In the genomic region with DNA sequence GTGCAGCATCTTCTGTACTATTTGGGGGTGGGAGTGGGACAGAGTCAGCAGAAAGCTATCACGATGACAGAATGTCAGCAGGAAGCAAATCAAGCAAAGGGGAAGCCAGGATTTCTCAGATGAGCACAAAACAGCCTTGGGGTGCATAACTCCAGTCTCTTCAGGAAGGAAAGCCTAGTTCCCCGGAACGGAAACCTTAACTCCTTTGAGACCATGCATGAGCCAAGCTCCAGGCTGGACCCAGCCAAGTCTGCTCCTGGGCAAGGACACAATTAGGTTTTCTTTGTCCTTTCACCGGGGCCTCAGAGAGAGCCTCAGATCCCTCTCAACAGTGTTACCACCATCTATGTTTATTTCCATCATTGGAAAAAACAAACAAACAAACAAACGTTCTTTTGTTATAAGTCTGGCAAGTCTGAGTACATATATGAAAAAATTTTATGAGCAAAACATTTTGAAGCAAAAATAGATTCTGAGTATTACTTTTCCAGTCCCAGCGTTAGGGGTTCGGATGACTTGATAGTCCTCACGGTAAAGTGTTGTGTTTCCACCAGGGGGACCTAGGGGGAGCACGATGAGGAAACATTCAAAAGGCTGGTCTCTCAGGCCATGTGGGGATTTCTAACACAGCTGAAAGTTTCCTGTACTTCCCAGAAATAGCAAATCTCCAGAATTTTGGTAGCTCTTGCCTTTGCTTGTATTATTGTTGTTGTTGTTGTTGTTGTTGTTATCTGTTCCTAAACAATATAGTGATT, we compare ENCODE assay signal across 12 mouse cellular contexts. TPM values are rescaled to one million over a fixed set of nuclear protein-coding genes. Genes with fewer than 3 reads are reported as not detected.
DNase-seq lines count a peak whose midpoint lies in the region; ATAC-seq lines count a peak whose summit lies in the region.
"Had no signal": no experiment of that assay in that cellular context is flagged by ENCODE, and none has a peak within 500 bp of the region (broad histone marks: within the 10 kb centered on the region; RNA-seq: fewer than 3 reads in every experiment).

No protein-coding gene starts in this region.

- H3K9me3 ChIP-seq in hindbrain, embryonic 10.5 days: no peaks in the 10 kb centered on the region
- H3K9me3 ChIP-seq in hindbrain, embryonic 16.5 days (ENCODE audit: control insufficient read depth, low read length): no peaks in the 10 kb centered on the region
- no peaks in the 10 kb centered on the region for H3K9me3 ChIP-seq in midbrain, embryonic 14.5 days (ENCODE audit: control insufficient read depth, low read length)
- no peaks in the 10 kb centered on the region for H3K9me3 ChIP-seq in midbrain, embryonic 15.5 days
- H3K9me3 ChIP-seq: forebrain, embryonic 13.5 days; liver, embryonic 15.5 days had no signal

- 0 out of 2 replicates have a peak overlapping the region, but pooled peaks have one; percentile 51 for H3K27ac ChIP-seq in hindbrain, embryonic 10.5 days
- no peak overlapping the region for H3K27ac ChIP-seq in hindbrain, embryonic 16.5 days (ENCODE audit: low read depth, low read length)
- H3K27ac ChIP-seq in midbrain, embryonic 14.5 days (replicated peaks; ENCODE audit: low read depth, low read length): no peak overlapping the region
- no peak overlapping the region for H3K27ac ChIP-seq in midbrain, embryonic 15.5 days
- H3K27ac ChIP-seq: forebrain, embryonic 13.5 days; liver, embryonic 15.5 days had no signal

- no peak overlapping the region for H3K4me3 ChIP-seq in hindbrain, embryonic 10.5 days
- no peak overlapping the region for H3K4me3 ChIP-seq in hindbrain, embryonic 16.5 days (ENCODE audit: low read length)
- no peak overlapping the region for H3K4me3 ChIP-seq in midbrain, embryonic 14.5 days (replicated peaks; ENCODE audit: low read depth, low read length)
- H3K4me3 ChIP-seq in midbrain, embryonic 15.5 days: no peak overlapping the region
- H3K4me3 ChIP-seq: forebrain, embryonic 13.5 days; liver, embryonic 15.5 days had no signal

- no peak for ATAC-seq in hindbrain, embryonic 16.5 days
- no peak for ATAC-seq in midbrain, embryonic 14.5 days (ENCODE audit: low FRiP score, low TSS enrichment)
- no peak for ATAC-seq in midbrain, embryonic 15.5 days (replicated peaks)
- ATAC-seq: forebrain, embryonic 13.5 days had no signal

- H3K4me1 ChIP-seq in hindbrain, embryonic 10.5 days (replicated peaks): peaks cover 42% of the 10 kb centered on the region
- peaks cover 13% of the 10 kb centered on the region for H3K4me1 ChIP-seq in hindbrain, embryonic 16.5 days (ENCODE audit: control insufficient read depth, insufficient read depth, low read depth, low read length)
- H3K4me1 ChIP-seq in midbrain, embryonic 14.5 days (ENCODE audit: control insufficient read depth, insufficient read depth, low read length): peaks cover 22% of the 10 kb centered on the region
- peaks cover 18% of the 10 kb centered on the region for H3K4me1 ChIP-seq in midbrain, embryonic 15.5 days

- no peak for DNase-seq in hindbrain, embryonic 10.5 days (ENCODE audit: low spot score)
- peak; percentile 40 for DNase-seq in midbrain, embryonic 14.5 days
- DNase-seq in gastrocnemius, postnatal 25 days: peak; percentile 20
- peak; percentile 11 for DNase-seq in skeletal muscle tissue, adult 2 months (ENCODE audit: low read depth, low spot score)
- no peak for DNase-seq in cerebellum, postnatal 25 days
- DNase-seq: cerebellum, adult 9-10 months; retina, postnatal 1 day had no signal

- H3K27me3 ChIP-seq in hindbrain, embryonic 10.5 days (ENCODE audit: insufficient read depth, poor library complexity, severe bottlenecking): no peaks in the 10 kb centered on the region
- no peaks in the 10 kb centered on the region for H3K27me3 ChIP-seq in hindbrain, embryonic 16.5 days (replicated peaks; ENCODE audit: control insufficient read depth, insufficient read depth, low read length)
- no peaks in the 10 kb centered on the region for H3K27me3 ChIP-seq in midbrain, embryonic 14.5 days (ENCODE audit: control insufficient read depth, insufficient read depth, low read length)
- no peaks in the 10 kb centered on the region for H3K27me3 ChIP-seq in midbrain, embryonic 15.5 days (replicated peaks)
- H3K27me3 ChIP-seq: forebrain, embryonic 13.5 days; liver, embryonic 15.5 days had no signal

- H3K4me2 ChIP-seq in hindbrain, embryonic 16.5 days (ENCODE audit: low read length): no peak overlapping the region
- no peak overlapping the region for H3K4me2 ChIP-seq in midbrain, embryonic 14.5 days (ENCODE audit: low read length)
- no peak overlapping the region for H3K4me2 ChIP-seq in midbrain, embryonic 15.5 days
- H3K4me2 ChIP-seq: forebrain, embryonic 13.5 days; liver, embryonic 15.5 days had no signal

- no peak overlapping the region for H3K9ac ChIP-seq in hindbrain, embryonic 16.5 days (ENCODE audit: low read depth, low read length)
- H3K9ac ChIP-seq in midbrain, embryonic 14.5 days (replicated peaks; ENCODE audit: low read length): no peak overlapping the region
- no peak overlapping the region for H3K9ac ChIP-seq in midbrain, embryonic 15.5 days
- H3K9ac ChIP-seq: forebrain, embryonic 13.5 days; liver, embryonic 15.5 days had no signal

- WGBS in hindbrain, embryonic 10.5 days: 49% methylated on average over 9 of the region's 9 CpGs
- WGBS in hindbrain, embryonic 16.5 days: 45% methylated on average over 9 of the region's 9 CpGs
- 51% methylated on average over 9 of the region's 9 CpGs for WGBS in midbrain, embryonic 14.5 days
- WGBS in midbrain, embryonic 15.5 days: 50% methylated on average over 9 of the region's 9 CpGs

- H3K36me3 ChIP-seq in hindbrain, embryonic 10.5 days: no peaks in the 10 kb centered on the region
- H3K36me3 ChIP-seq in hindbrain, embryonic 16.5 days (ENCODE audit: control insufficient read depth, insufficient read depth, low read length): no peaks in the 10 kb centered on the region
- H3K36me3 ChIP-seq in midbrain, embryonic 14.5 days (ENCODE audit: control insufficient read depth, insufficient read depth, low read length): no peaks in the 10 kb centered on the region
- H3K36me3 ChIP-seq in midbrain, embryonic 15.5 days (replicated peaks): no peaks in the 10 kb centered on the region
- H3K36me3 ChIP-seq: liver, embryonic 15.5 days had no signal

RNA-seq across cellular contexts. Expression of a gene that starts 31.2 kb away (rescaled TPM):
- polyA plus RNA-seq in hindbrain, embryonic 10.5 days (2016; fragmentation: Nextera tagmentation; extraction: Ambion mirVana): not detected in 2 replicates
- polyA plus RNA-seq in hindbrain, embryonic 16.5 days (2015; fragmentation: Nextera tagmentation; extraction: Ambion mirVana): not detected in 2 replicates
- polyA plus RNA-seq in midbrain, embryonic 14.5 days (2014; fragmentation: Nextera tagmentation; extraction: Ambion mirVana): not detected in 2 replicates
- polyA plus RNA-seq in midbrain, embryonic 15.5 days (2015; fragmentation: Nextera tagmentation; extraction: Ambion mirVana): not detected in 2 replicates
- total RNA-seq in gastrocnemius, postnatal 25 days (2021): not detected
- polyA plus RNA-seq: forebrain, embryonic 13.5 days; liver, embryonic 15.5 days; stomach, embryonic 16.5 days had no signal

Comparison
In these comparisons a context has a peak if more than half of its experiments do, and no peak if none do; other contexts are left out.
1. DNase-seq: peak in midbrain, embryonic 14.5 days (single experiment), gastrocnemius, postnatal 25 days (single experiment) and skeletal muscle tissue, adult 2 months (single experiment); none in hindbrain, embryonic 10.5 days (single experiment) and cerebellum, postnatal 25 days (0 of 2).